Comparison of ENCODE assay signal across 8 mouse cellular contexts in genomic region chr12:111672176-111672575, GRCm38 (mm10). TPM values are rescaled to one million over a fixed set of nuclear protein-coding genes. Genes with fewer than 3 reads are reported as not detected.
DNase-seq lines count a peak whose midpoint lies in the region; ATAC-seq and TF ChIP-seq lines count a peak whose summit lies in the region.

Gene Ckb, minus strand, starts transcription at chr12:111672338.

- 0 out of 2 replicates have a peak, but pooled peaks have one; percentile 33 for TF ChIP-seq EP300 in ES-Bruce4 (IDR thresholded peaks at IDR 0.05; ENCODE audit: insufficient read depth, low read depth, low read length)

- peak within 1 kb of the TSS; percentile 68 for H3K4me2 ChIP-seq in forebrain, embryonic 16.5 days (ENCODE audit: low read length)
- peak within 1 kb of the TSS; percentile 80 for H3K4me2 ChIP-seq in liver, embryonic 11.5 days

- intact Hi-C loops in heart, postnatal 10 days (cut with DNase I): no loop called here

- peaks cover 4% of the 10 kb centered on the region for H3K4me1 ChIP-seq in ES-Bruce4 (ENCODE audit: control insufficient read depth, insufficient read depth, low read length)
- H3K4me1 ChIP-seq in forebrain, embryonic 16.5 days (replicated peaks; ENCODE audit: control insufficient read depth, insufficient read depth, low read length): peaks cover 34% of the 10 kb centered on the region
- peaks cover 35% of the 10 kb centered on the region for H3K4me1 ChIP-seq in liver, embryonic 11.5 days (replicated peaks; ENCODE audit: control insufficient read depth, insufficient read depth, low read length)

- under 1% methylated on average over 31 of the region's 31 CpGs for WGBS in forebrain, embryonic 16.5 days
- WGBS in liver, embryonic 11.5 days: 1% methylated on average over 31 of the region's 31 CpGs

- DNase-seq in heart, postnatal 10 days: peak; percentile 89 to 90
- peak; percentile 70 to 83 for DNase-seq in kidney, postnatal 36 days
- no peak for DNase-seq in liver, embryonic 11.5 days (ENCODE audit: low spot score)
- peak; percentile 73 for DNase-seq in naive thymus-derived CD4-positive, alpha-beta T cell, adult 2 months (ENCODE audit: low read depth)
- peak; percentile 70 for DNase-seq in thymus, postnatal 0 days (ENCODE audit: low spot score)

- TF ChIP-seq CTCF in ES-Bruce4 (IDR thresholded peaks at IDR 0.05; ENCODE audit: low read depth, low read length): no peak

- H3K27ac ChIP-seq in ES-Bruce4 (ENCODE audit: insufficient read depth, low read length): no peak within 1 kb of the TSS
- H3K27ac ChIP-seq in forebrain, embryonic 16.5 days (ENCODE audit: low read length): peak within 1 kb of the TSS; percentile 92
- H3K27ac ChIP-seq in liver, embryonic 11.5 days (ENCODE audit: low read depth, low read length): no peak within 1 kb of the TSS

- TF ChIP-seq POLR2A in ES-Bruce4 (IDR thresholded peaks at IDR 0.05; ENCODE audit: insufficient read depth, low read length): peak; percentile 91

- no peaks in the 10 kb centered on the region for H3K27me3 ChIP-seq in ES-Bruce4 (ENCODE audit: control insufficient read depth, insufficient read depth, low read length, poor library complexity, severe bottlenecking)
- H3K27me3 ChIP-seq in forebrain, embryonic 16.5 days (replicated peaks; ENCODE audit: control insufficient read depth, insufficient read depth, low read length): no peaks in the 10 kb centered on the region
- H3K27me3 ChIP-seq in liver, embryonic 11.5 days (replicated peaks; ENCODE audit: control insufficient read depth, insufficient read depth, low read length): peaks cover 46% of the 10 kb centered on the region

- H3K4me3 ChIP-seq in ES-Bruce4 (ENCODE audit: low read depth, low read length): peak within 1 kb of the TSS; percentile 68
- H3K4me3 ChIP-seq in forebrain, embryonic 16.5 days (replicated peaks; ENCODE audit: low read length): peak within 1 kb of the TSS; percentile 94
- H3K4me3 ChIP-seq in liver, embryonic 11.5 days (ENCODE audit: low read depth, low read length): peak within 1 kb of the TSS; percentile 56

- H3K36me3 ChIP-seq in ES-Bruce4 (ENCODE audit: control insufficient read depth, insufficient read depth, low read length, poor library complexity, severe bottlenecking): no peaks in the 10 kb centered on the region
- H3K36me3 ChIP-seq in forebrain, embryonic 16.5 days (ENCODE audit: control insufficient read depth, insufficient read depth): no peaks in the 10 kb centered on the region; the same call in 1 of the 2 replicates
- no peaks in the 10 kb centered on the region for H3K36me3 ChIP-seq in liver, embryonic 11.5 days (ENCODE audit: control insufficient read depth, insufficient read depth, low read length)

- no peaks in the 10 kb centered on the region for H3K9me3 ChIP-seq in ES-Bruce4 (replicated peaks; ENCODE audit: control insufficient read depth, insufficient read depth, low read length, poor library complexity, severe bottlenecking)
- no peaks in the 10 kb centered on the region for H3K9me3 ChIP-seq in forebrain, embryonic 16.5 days (ENCODE audit: control insufficient read depth, low read length)
- H3K9me3 ChIP-seq in liver, embryonic 11.5 days (ENCODE audit: control insufficient read depth, low read length): no peaks in the 10 kb centered on the region

- peak; percentile 74 for ATAC-seq in cerebellum, adult (ENCODE audit: insufficient number of reproducible peaks, low FRiP score, low TSS enrichment)
- peak; percentile 91 for ATAC-seq in forebrain, embryonic 16.5 days
- ATAC-seq in liver, embryonic 11.5 days (replicated peaks; ENCODE audit: low FRiP score): peak; percentile 46; the same call in 1 of the 2 replicates

- peak within 1 kb of the TSS; percentile 64 for H3K9ac ChIP-seq in ES-Bruce4 (ENCODE audit: low read depth, poor library complexity, severe bottlenecking)
- H3K9ac ChIP-seq in forebrain, embryonic 16.5 days (replicated peaks; ENCODE audit: low read depth, low read length): peak within 1 kb of the TSS; percentile 98
- peak within 1 kb of the TSS; percentile 26 for H3K9ac ChIP-seq in liver, embryonic 11.5 days (ENCODE audit: low read depth, low read length)

RNA-seq across cellular contexts. Expression of gene Ckb, which starts in this region (rescaled TPM):
- polyA plus RNA-seq in ES-Bruce4 (2011; ENCODE audit: insufficient read depth, insufficient read length, low read depth, missing spikeins): 140 and 147 TPM in 2 replicates
- polyA plus RNA-seq in forebrain, embryonic 16.5 days (2015; fragmentation: Nextera tagmentation; extraction: Ambion mirVana): 1,407 and 1,413 TPM in 2 replicates
- 100 to 1,000 TPM; 127 to 140 TPM for total RNA-seq in heart, postnatal 10 days (2021)
- 91.3 and 94.1 TPM in 2 replicates for polyA plus RNA-seq in liver, embryonic 11.5 days (2014; fragmentation: Nextera tagmentation; extraction: Ambion mirVana)
- 137 and 143 TPM in 2 replicates for polyA plus RNA-seq in thymus, postnatal 0 days (2015; fragmentation: Nextera tagmentation; extraction: Ambion mirVana)

Comparison
In these comparisons a context has a peak if more than half of its experiments do, and no peak if none do; other contexts are left out.
1. H3K9ac ChIP-seq: peak in every context shown above with its lines; median percentile 98 in forebrain, embryonic 16.5 days; 64 in ES-Bruce4; 26 in liver, embryonic 11.5 days.